Mouse (Mus musculus): ENCODE results near the gene Cnpy1.

DNA sequence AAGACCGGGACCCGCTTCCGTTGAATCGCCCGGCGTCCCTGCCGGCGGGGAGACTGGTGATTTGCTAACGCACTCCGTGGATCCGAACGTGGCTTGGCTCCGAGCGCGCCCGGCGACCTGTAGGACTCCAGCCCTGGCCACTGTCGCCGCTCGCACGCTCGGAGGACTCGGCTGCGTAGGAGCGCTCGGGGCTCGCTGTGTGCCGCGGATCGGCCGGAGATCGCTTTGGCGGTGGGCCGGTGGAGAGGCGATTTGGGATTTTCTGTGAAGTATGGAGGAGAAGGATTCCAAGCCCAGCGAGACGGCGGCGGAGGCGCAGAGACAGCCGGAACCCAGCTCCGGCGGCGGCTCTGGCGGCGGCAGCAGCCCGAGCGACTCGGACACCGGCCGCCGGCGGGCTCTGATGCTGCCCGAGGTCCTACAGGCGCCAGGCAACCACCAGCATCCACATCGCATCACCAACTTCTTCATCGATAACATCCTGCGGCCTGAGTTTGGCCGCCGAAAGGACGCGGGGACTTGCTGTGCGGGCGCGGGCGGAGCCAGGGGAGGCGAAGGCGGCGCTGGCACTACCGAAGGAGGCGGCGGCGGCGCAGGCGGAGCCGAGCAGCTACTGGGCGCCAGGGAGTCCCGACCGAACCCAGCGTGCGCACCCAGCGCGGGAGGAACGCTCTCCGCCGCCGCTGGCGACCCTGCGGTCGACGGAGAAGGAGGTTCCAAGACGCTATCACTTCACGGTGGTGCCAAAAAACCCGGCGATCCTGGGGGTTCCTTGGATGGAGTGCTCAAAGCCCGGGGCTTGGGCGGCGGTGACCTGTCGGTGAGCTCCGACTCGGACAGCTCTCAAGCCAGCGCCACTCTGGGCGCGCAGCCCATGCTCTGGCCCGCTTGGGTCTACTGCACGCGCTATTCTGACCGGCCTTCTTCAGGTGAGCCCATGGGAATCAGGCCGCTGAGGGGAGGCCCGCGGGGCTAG is 79.1 kb downstream of the Cnpy1 start:
- TF ChIP-seq CTCF (IDR thresholded peaks at IDR 0.05; ENCODE audit: low read depth, low read length) (no peak), POLR2A (IDR thresholded peaks at IDR 0.05; ENCODE audit: extremely low read depth, insufficient read depth, low read length) (no peak)
